Mouse (Mus musculus) cortical plate, adult 2 months (tissue): Measurements from ENCODE around the gene Ankrd44. TPM values are rescaled to one million over a fixed set of nuclear protein-coding genes. Genes with fewer than 3 reads are reported as not detected.

Experiments used
- H3K27ac ChIP-seq: fragments of 200-500 bp; 2 replicates; pipeline ENCODE4 v1.5.1; 2012; ENCODE audit warnings: low read length, control low read depth, inconsistent platforms; ENCODE audit not compliant: insufficient read depth
- H3K4me1 ChIP-seq: fragments of 200-500 bp; 2 replicates; pipeline ENCODE4 v1.6.1; 2011; ENCODE audit warnings: low read length; ENCODE audit not compliant: control insufficient read depth, insufficient read depth
- H3K4me3 ChIP-seq: fragments of 200-500 bp; 2 replicates; pipeline ENCODE4 v1.5.1; 2011; ENCODE audit warnings: mild to moderate bottlenecking, low read length, control low read depth; ENCODE audit not compliant: insufficient read depth
- CTCF ChIP-seq: fragments of 200-500 bp; IDR thresholded peaks from 2 replicates; pipeline ENCODE4 v1.5.1; 2011; ENCODE audit warnings: mild to moderate bottlenecking, control low read depth, low read length; ENCODE audit not compliant: insufficient read depth; ENCODE audit errors: extremely low read depth
- POLR2A ChIP-seq: fragments of 200-500 bp; IDR thresholded peaks from 2 replicates; pipeline ENCODE4 v1.6.1; 2011; ENCODE audit warnings: mild to moderate bottlenecking, low read length, control low read depth; ENCODE audit not compliant: insufficient read depth; ENCODE audit errors: extremely low read depth
- polyA plus RNA-seq: library from polyadenylated mRNA; depleted of rRNA; stranded (reverse); fragments of >200 nt; gene quantifications from 2 replicates; pipeline ENCODE4 v1.2.3, GENCODE M21; 2012

Gene Ankrd44
- polyA plus RNA-seq, 1 experiment: 18.3 TPM

DNA sequence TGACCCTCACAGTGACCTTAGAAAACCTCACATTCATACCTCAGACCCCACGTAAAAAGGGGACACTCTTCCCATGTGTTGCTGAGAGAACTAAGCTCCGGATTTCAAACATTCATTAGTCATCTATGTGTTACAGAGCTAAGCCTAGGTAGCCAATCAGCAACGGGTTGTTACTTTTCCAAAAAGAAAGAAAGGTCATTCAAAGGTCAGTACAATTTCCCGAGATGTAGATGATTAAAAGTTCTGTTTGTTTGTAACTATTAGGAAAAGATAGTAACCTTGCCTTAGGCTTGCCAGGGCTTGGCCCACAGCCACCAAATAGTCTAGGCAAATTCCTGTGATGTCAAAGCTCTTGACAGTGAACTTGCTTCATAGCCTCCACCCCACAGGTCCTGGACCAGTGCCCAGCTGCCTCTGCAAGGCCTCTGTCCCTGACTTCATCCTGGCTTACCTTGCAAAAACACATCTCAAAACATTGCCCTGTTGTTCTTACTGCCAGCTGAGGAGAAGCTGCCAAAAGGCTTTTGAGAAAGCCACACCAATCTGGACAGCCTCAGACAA, 99.7 kb downstream of the Ankrd44 start:
- Histone ChIP-seq H3K4me1 (peaks cover 1% of the 10 kb centered on the region; the same call in 1 of the 2 replicates), H3K4me3 (no peak overlapping the region)
- TF ChIP-seq CTCF (no peak), POLR2A (no peak)

DNA sequence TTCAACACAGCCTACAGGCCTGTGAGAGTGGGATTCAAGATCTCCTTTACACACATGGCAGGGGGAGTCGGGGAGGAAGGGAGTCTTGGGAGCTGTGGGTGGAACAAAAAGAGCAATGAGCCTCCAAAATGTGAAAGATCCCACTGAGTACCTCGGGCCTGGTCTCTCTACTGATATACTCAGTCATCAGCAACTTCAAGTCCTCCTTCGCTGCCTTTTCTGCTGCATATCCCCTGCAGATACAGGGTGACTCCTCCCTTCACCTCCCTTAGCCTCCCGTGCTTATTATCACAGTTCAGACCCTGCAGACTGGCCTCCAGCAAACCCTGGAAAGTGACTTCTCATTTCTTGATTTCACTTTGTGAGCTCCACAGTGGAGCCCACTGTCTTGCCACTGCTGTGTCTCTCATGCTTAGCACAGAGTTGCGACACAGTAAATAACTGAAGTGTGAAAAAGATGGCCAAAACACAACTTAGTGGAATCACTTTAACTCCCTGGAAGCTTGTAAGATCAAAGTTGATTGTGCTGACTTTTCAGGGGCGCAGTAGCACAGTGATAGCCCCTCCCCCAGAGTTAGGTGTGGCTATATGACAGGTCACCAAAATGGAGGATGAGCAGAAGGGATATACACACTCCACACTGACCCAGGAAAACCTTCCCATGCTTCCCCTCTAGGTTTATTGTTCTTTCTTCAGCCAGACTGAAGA, 100.3 kb downstream of the Ankrd44 start:
- H3K4me1 ChIP-seq: peaks cover 1% of the 10 kb centered on the region; the same call in 1 of the 2 replicates
- no peak overlapping the region for H3K27ac ChIP-seq
- TF ChIP-seq CTCF (no peak), POLR2A (no peak)
- no peak overlapping the region for H3K4me3 ChIP-seq

More for the DNA sequence above, 99.7 kb downstream of the Ankrd44 start:
- H3K27ac ChIP-seq: no peak overlapping the region

DNA sequence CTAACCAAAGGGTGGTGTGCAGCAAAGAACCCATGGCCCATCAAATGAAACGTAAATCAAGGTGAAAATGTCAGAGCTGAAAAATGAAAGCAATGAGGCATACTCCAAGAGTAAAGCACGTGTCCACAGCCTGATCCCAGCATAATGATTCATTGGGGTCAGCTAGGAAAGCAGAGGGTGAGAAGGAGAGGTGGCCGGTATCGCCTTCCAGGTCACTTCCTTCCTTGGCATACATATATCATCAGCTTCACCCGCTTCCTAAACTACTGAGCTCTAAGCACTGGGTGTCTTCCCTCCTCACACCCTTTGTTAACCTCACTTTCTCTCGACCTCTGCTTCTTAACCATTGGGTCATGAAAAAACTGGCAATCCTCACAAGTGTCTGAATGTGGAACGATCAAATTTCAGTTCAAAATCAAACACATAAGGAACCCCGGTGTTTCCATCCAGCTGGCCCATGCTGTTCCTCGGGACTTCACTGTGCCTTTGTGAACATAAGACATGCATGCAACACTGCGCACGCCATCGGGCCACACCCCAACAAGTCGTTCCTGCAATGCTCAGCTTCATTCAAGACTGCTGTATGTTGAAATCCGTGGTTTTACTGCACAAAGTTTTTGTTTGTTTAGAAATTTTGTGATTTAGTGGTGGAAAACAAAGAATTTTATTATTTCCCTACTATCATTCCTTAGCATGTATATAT, 101.9 kb downstream of the Ankrd44 start:
- Histone ChIP-seq H3K27ac (no peak overlapping the region), H3K4me3 (no peak overlapping the region), H3K4me1 (peaks cover 1% of the 10 kb centered on the region; the same call in 1 of the 2 replicates)
- TF ChIP-seq CTCF (no peak), POLR2A (no peak)

DNA sequence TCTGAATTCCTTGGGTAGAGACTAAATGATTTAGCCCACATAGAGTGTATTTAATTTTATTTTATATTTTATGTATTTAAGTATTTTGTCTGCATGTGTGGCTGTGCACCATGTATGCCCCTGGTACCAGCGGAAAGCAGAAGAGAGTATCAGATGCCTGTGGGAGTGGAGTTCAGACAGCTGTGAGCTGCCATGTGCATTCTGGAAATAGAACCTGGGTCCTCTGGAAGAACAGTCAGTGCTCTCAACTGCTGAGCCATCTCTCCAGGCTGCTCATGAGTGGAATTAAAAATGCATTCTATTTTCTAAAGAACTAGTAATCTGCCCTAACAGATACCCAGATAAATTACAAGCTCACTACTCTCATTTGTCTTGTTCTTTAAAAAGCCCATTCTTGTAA, 104.4 kb downstream of the Ankrd44 start:
- TF ChIP-seq POLR2A (no peak), CTCF (no peak)
- H3K4me1 ChIP-seq: peaks cover 1% of the 10 kb centered on the region; the same call in 1 of the 2 replicates
- H3K4me3 ChIP-seq: no peak overlapping the region
- H3K27ac ChIP-seq: no peak overlapping the region

DNA sequence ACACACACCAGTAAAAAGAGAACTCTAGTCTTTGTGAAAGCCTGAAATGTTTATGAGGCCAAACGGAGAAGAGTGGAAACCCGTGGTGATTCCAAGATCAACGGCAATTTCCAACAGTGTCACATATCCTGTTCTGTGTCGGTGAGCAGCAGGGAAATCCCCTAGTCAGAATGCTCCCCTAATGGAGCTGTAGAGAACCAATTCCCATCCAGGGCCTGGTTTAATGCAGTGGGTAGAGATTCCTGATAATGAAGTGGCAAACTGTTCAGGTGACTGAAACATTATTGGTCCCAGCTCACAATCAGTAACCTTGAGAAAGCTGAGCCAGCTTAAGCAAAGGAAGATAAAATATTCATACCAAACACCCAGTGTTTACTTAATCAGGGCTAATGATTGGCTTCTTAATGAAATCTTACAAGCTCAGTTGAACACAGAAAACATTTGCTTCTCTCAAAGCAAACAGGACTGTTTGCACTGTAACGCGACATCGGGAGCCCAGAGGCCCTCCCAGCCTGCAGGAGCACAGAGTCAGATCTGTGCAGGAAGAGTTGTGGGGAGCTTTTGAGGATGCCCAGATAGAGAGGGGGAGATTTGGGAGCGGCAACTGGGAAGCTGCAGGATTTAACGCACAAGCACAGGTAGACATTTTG, 110.9 kb downstream of the Ankrd44 start:
- Histone ChIP-seq H3K27ac (no peak overlapping the region), H3K4me1 (no peaks in the 10 kb centered on the region), H3K4me3 (no peak overlapping the region)
- no peak for TF ChIP-seq CTCF
- no peak for TF ChIP-seq POLR2A

DNA sequence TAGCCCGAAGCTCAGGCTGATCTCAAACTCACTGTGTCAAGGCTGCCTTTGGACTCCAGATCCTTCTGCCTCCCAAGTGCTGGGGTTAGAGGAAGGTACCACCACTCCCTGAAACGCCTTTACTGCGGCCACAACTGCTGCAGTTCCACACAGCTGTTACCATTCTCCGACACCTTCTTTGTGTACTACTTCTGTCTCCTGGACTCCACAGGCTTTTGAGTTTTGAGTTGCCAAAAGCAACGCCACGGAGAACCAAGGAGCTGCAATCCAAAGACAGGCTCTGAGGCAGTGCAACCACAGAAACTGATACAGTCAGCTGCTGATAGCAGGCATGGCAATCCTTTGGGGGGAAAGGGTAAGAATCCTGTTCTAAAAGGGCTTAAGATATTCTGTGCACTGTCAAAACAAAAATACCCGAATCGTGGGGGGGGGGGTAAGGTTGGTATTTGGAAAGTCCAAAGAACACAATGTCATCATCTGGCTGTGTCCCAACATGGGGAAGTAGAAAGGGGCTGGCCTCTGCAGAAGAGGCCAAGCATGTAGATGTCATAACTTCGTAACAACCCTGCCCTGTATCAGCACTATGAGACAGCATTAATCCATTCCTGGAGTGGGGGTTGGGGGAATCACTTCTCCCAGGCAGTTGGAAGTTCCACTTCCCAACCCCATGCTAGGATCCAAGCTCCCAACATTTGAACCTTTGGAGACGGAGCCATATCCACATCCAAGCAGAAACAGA, 116.2 kb downstream of the Ankrd44 start:
- TF ChIP-seq CTCF (no peak), POLR2A (no peak)
- H3K27ac ChIP-seq: no peak overlapping the region
- H3K4me1 ChIP-seq: no peaks in the 10 kb centered on the region
- no peak overlapping the region for H3K4me3 ChIP-seq

DNA sequence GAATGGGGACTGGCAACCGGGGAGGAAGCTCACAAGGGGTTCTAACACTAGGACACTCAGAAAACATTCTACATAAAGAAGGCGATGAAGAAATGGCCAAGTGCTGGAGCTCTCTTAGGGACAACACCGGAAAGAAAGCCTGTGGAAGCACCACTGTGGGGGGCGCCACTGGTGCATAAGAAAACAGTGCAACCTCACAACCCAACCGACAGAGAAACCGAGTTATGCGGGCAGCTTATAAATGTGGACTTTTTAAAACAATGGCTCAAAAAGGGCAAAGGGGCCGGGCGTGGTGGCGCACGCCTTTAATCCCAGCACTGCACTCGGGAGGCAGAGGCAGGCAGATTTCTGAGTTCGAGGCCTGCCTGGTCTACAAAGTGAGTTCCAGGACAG, 117.1 kb downstream of the Ankrd44 start:
- no peak overlapping the region for H3K4me3 ChIP-seq
- TF ChIP-seq CTCF (no peak), POLR2A (no peak)

DNA sequence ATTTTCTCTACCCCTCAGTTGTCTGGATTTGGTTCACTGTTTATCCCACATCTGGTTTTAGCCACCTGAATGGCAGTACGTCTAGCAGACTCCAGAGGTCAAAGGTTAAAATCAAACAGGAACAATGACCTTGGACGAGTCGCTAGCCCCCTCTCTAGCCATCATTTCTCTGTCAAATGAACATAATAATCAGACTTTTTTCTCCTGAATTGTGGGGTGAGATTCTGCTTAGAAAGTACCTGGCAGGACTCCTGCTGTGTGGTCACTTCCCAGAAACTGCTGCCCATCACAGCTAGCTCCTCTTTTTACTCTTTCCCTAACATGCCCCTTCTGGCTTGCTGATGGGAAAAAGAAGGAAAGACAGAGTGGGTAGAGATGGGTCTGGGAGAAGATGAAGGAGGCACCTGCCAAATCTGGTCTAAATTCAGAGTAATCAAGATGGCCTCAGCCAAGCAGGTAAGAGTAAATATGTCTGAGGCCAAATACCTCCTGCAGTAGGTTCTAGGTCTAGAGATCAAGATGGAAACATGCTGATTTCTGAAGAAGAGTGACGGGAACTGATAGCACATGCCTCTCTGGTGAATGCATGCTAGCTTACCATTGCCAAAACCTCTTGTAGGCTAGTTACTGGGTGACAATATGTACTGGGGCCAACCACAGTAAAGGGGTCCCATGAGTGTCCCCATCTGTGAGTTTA, 117.6 kb downstream of the Ankrd44 start:
- H3K27ac ChIP-seq: no peak overlapping the region
- TF ChIP-seq POLR2A (no peak), CTCF (no peak)
- H3K4me1 ChIP-seq: no peaks in the 10 kb centered on the region
- H3K4me3 ChIP-seq: no peak overlapping the region

More for the DNA sequence above, 117.1 kb downstream of the Ankrd44 start:
- Histone ChIP-seq H3K4me1 (no peaks in the 10 kb centered on the region), H3K27ac (no peak overlapping the region)
